Mouse (Mus musculus): ENCODE results near the gene Gabrb2. TPM values are rescaled to one million over a fixed set of nuclear protein-coding genes. Genes with fewer than 3 reads are reported as not detected.

Gene Gabrb2
- polyA plus RNA-seq (2016; fragmentation: Nextera tagmentation; extraction: Ambion mirVana), result 2.1 and 3.0 TPM in 2 replicates

GRCm38 (mm10) chr11:42418996-42419782 lies at the start of gene Gabrb2:
Gene Gabrb2, plus strand, starts transcription at chr11:42419757.
- Histone ChIP-seq H3K9me3 (replicated peaks) (no peaks in the 10 kb centered on the region), H3K4me2 (peak within 1 kb of the TSS; percentile 93), H3K27me3 (replicated peaks) (peaks cover 15% of the 10 kb centered on the region; the same call in 1 of the 2 replicates), H3K4me1 (replicated peaks) (no peaks in the 10 kb centered on the region), H3K9ac (peak within 1 kb of the TSS; percentile 70), H3K4me3 (peak within 1 kb of the TSS; percentile 66), H3K27ac (ENCODE audit: poor library complexity, severe bottlenecking) (no peak within 1 kb of the TSS), H3K36me3 (no peaks in the 10 kb centered on the region)
- 28% methylated on average over 20 of the region's 20 CpGs for WGBS
- ATAC-seq (ENCODE audit: insufficient number of reproducible peaks, low FRiP score), result no peak

GRCm38 (mm10) chr11:42378983-42379382 lies 40.6 kb upstream of the Gabrb2 start:
- H3K9ac ChIP-seq, result no peak overlapping the region
- no peak overlapping the region for H3K4me2 ChIP-seq
- no peaks in the 10 kb centered on the region for H3K9me3 ChIP-seq (replicated peaks)
- ATAC-seq (ENCODE audit: insufficient number of reproducible peaks, low FRiP score), result no peak
- no peak overlapping the region for H3K4me3 ChIP-seq
- WGBS, result 70% methylated on average over 2 of the region's 2 CpGs
- H3K27me3 ChIP-seq (replicated peaks), result no peaks in the 10 kb centered on the region
- H3K4me1 ChIP-seq (replicated peaks), result no peaks in the 10 kb centered on the region
- H3K27ac ChIP-seq (ENCODE audit: poor library complexity, severe bottlenecking), result no peak overlapping the region
- H3K36me3 ChIP-seq, result no peaks in the 10 kb centered on the region

- Histone ChIP-seq H3K36me3 (no peaks in the 10 kb centered on the region), H3K4me2 (no peak overlapping the region), H3K4me3 (no peak overlapping the region), H3K9ac (no peak overlapping the region), H3K27ac (ENCODE audit: poor library complexity, severe bottlenecking) (no peak overlapping the region), H3K9me3 (replicated peaks) (no peaks in the 10 kb centered on the region), H3K27me3 (replicated peaks) (no peaks in the 10 kb centered on the region), H3K4me1 (replicated peaks) (no peaks in the 10 kb centered on the region)
- 84% methylated on average over 4 of the region's 4 CpGs for WGBS
- ATAC-seq (ENCODE audit: insufficient number of reproducible peaks, low FRiP score), result no peak
Measured at GRCm38 (mm10) chr11:42386486-42386885, 33.1 kb upstream of the Gabrb2 start.

- 58% methylated on average over 3 of the region's 3 CpGs for WGBS
- no peaks in the 10 kb centered on the region for H3K9me3 ChIP-seq (replicated peaks)
Measured at GRCm38 (mm10) chr11:42390682-42391290, 28.8 kb upstream of the Gabrb2 start.

GRCm38 (mm10) chr11:42393451-42393850 lies 26.1 kb upstream of the Gabrb2 start:
- no peak overlapping the region for H3K4me3 ChIP-seq
- no peak overlapping the region for H3K9ac ChIP-seq
- H3K4me1 ChIP-seq (replicated peaks), result no peaks in the 10 kb centered on the region
- H3K4me2 ChIP-seq, result no peak overlapping the region
- H3K36me3 ChIP-seq, result no peaks in the 10 kb centered on the region
- H3K9me3 ChIP-seq (replicated peaks), result no peaks in the 10 kb centered on the region
- 73% methylated on average over 4 of the region's 4 CpGs for WGBS
- no peak overlapping the region for H3K27ac ChIP-seq (ENCODE audit: poor library complexity, severe bottlenecking)
- no peaks in the 10 kb centered on the region for H3K27me3 ChIP-seq (replicated peaks)
- ATAC-seq (ENCODE audit: insufficient number of reproducible peaks, low FRiP score), result no peak

More at GRCm38 (mm10) chr11:42390682-42391290, 28.8 kb upstream of the Gabrb2 start:
- H3K27me3 ChIP-seq (replicated peaks), result no peaks in the 10 kb centered on the region
- H3K9ac ChIP-seq, result no peak overlapping the region
- no peak for ATAC-seq (ENCODE audit: insufficient number of reproducible peaks, low FRiP score)
- H3K4me1 ChIP-seq (replicated peaks), result no peaks in the 10 kb centered on the region
- H3K4me2 ChIP-seq, result no peak overlapping the region
- H3K36me3 ChIP-seq, result no peaks in the 10 kb centered on the region
- no peak overlapping the region for H3K27ac ChIP-seq (ENCODE audit: poor library complexity, severe bottlenecking)
- H3K4me3 ChIP-seq, result no peak overlapping the region

GRCm38 (mm10) chr11:42419791-42420633 lies 455 bp downstream of the Gabrb2 start:
- Histone ChIP-seq H3K9ac (peak overlapping the region; percentile 70), H3K36me3 (no peaks in the 10 kb centered on the region), H3K4me3 (peak overlapping the region; percentile 66), H3K4me1 (replicated peaks) (no peaks in the 10 kb centered on the region), H3K27ac (ENCODE audit: poor library complexity, severe bottlenecking) (no peak overlapping the region), H3K9me3 (replicated peaks) (no peaks in the 10 kb centered on the region), H3K27me3 (replicated peaks) (peaks cover 15% of the 10 kb centered on the region; the same call in 1 of the 2 replicates), H3K4me2 (peak overlapping the region; percentile 93)
- WGBS, result under 1% methylated on average over 20 of the region's 40 CpGs
- peak; percentile 72 for ATAC-seq (ENCODE audit: insufficient number of reproducible peaks, low FRiP score)

- Histone ChIP-seq H3K4me2 (peak overlapping the region; percentile 93), H3K4me1 (replicated peaks) (no peaks in the 10 kb centered on the region), H3K36me3 (no peaks in the 10 kb centered on the region), H3K4me3 (peak overlapping the region; percentile 66), H3K9me3 (replicated peaks) (no peaks in the 10 kb centered on the region), H3K27me3 (replicated peaks) (peaks cover 15% of the 10 kb centered on the region; the same call in 1 of the 2 replicates), H3K27ac (ENCODE audit: poor library complexity, severe bottlenecking) (0 out of 2 replicates have a peak overlapping the region, but pooled peaks have one; percentile 12), H3K9ac (peak overlapping the region; percentile 70)
- peak; percentile 27; the same call in 1 of the 2 replicates for ATAC-seq (ENCODE audit: insufficient number of reproducible peaks, low FRiP score)
- WGBS, result under 1% methylated on average over 21 of the region's 21 CpGs
Measured at GRCm38 (mm10) chr11:42420634-42421470, 1.3 kb downstream of the Gabrb2 start.

GRCm38 (mm10) chr11:42423231-42423630 lies 3.7 kb downstream of the Gabrb2 start:
- 0% methylated on average over 3 of the region's 3 CpGs for WGBS
- no peak for ATAC-seq (ENCODE audit: insufficient number of reproducible peaks, low FRiP score)
- H3K9me3 ChIP-seq (replicated peaks), result no peaks in the 10 kb centered on the region
- no peaks in the 10 kb centered on the region for H3K36me3 ChIP-seq
- H3K4me2 ChIP-seq, result no peak overlapping the region
- H3K9ac ChIP-seq, result no peak overlapping the region
- no peak overlapping the region for H3K4me3 ChIP-seq
- no peak overlapping the region for H3K27ac ChIP-seq (ENCODE audit: poor library complexity, severe bottlenecking)
- peaks cover 15% of the 10 kb centered on the region; the same call in 1 of the 2 replicates for H3K27me3 ChIP-seq (replicated peaks)
- H3K4me1 ChIP-seq (replicated peaks), result no peaks in the 10 kb centered on the region

- H3K9me3 ChIP-seq (replicated peaks), result no peaks in the 10 kb centered on the region
- H3K4me3 ChIP-seq, result no peak overlapping the region
- no peak overlapping the region for H3K9ac ChIP-seq
- H3K27me3 ChIP-seq (replicated peaks), result no peaks in the 10 kb centered on the region
- H3K36me3 ChIP-seq, result no peaks in the 10 kb centered on the region
- no peak overlapping the region for H3K4me2 ChIP-seq
- H3K27ac ChIP-seq (ENCODE audit: poor library complexity, severe bottlenecking), result no peak overlapping the region
- no peak for ATAC-seq (ENCODE audit: insufficient number of reproducible peaks, low FRiP score)
- H3K4me1 ChIP-seq (replicated peaks), result no peaks in the 10 kb centered on the region
Measured at GRCm38 (mm10) chr11:42431495-42431894, 11.9 kb downstream of the Gabrb2 start.

- H3K27ac ChIP-seq (ENCODE audit: poor library complexity, severe bottlenecking), result no peak overlapping the region
- no peaks in the 10 kb centered on the region for H3K36me3 ChIP-seq
- H3K4me2 ChIP-seq, result no peak overlapping the region
- no peaks in the 10 kb centered on the region for H3K9me3 ChIP-seq (replicated peaks)
- 68% methylated on average over 2 of the region's 2 CpGs for WGBS
- H3K4me3 ChIP-seq, result no peak overlapping the region
- ATAC-seq (ENCODE audit: insufficient number of reproducible peaks, low FRiP score), result no peak
- H3K27me3 ChIP-seq (replicated peaks), result no peaks in the 10 kb centered on the region
- H3K9ac ChIP-seq, result no peak overlapping the region
- H3K4me1 ChIP-seq (replicated peaks), result no peaks in the 10 kb centered on the region
Measured at GRCm38 (mm10) chr11:42438978-42439377, 19.4 kb downstream of the Gabrb2 start.

All from heart, embryonic 12.5 days (tissue).